Mouse (Mus musculus): ENCODE data around the gene Psmc1. TPM values are rescaled to one million over a fixed set of nuclear protein-coding genes. Genes with fewer than 3 reads are reported as not detected.

Psmc1 gene
- 105 TPM for polyA plus RNA-seq (2017; shearing (Covaris generic))

GRCm38 (mm10) chr12:100109986-100110696 lies at the start of gene Psmc1:
Gene Psmc1 (plus strand): TSS chr12:100110154.

GRCm38 (mm10) chr12:100159261-100159975 lies 49.5 kb downstream of the Psmc1 start, which contains the start of gene Nrde2:
Gene Nrde2 (minus strand): TSS chr12:100159653.

Other genes with a start within 250 kb of the Psmc1 start
- gene Efcab11, start 225.7 kb upstream of the Psmc1 start, polyA plus RNA-seq (2017; shearing (Covaris generic)), result 1.4 TPM
- gene Tdp1, start 225.6 kb upstream of the Psmc1 start, polyA plus RNA-seq (2017; shearing (Covaris generic)), result 25.2 TPM
- gene Kcnk13, start 145.7 kb upstream of the Psmc1 start, polyA plus RNA-seq (2017; shearing (Covaris generic)), result not detected
- 24.5 TPM for gene Nrde2, start 49.5 kb downstream of the Psmc1 start, polyA plus RNA-seq (2017; shearing (Covaris generic))
- 1,139 TPM for gene Calm1, start 89.3 kb downstream of the Psmc1 start, polyA plus RNA-seq (2017; shearing (Covaris generic))

Measured in naive thymus-derived CD4-positive, alpha-beta T cell, adult 5 months (primary cell).